Mouse (Mus musculus): ENCODE results near the gene Gpank1.

Gene Gpank1

DNA sequence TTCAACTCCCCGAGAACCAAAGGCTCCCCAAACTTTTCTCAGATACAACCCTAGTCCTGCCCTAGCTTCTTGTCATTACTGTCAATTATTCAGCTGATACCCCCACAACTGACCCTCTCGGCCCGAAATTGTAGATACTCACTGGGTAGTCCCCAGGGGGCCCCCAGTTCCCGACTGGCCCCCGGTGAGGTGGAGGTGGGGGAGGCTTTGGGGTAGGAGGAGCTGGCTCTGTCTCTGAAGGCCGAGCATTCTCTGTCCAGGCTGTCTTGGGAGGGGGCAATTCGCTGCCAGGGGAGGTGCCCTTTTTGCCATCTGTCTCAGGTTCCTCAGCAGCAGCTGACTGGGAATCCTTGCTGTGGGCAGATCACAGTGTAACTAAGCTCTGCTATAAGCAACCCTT is 38.4 kb downstream of the Gpank1 start:
- no peak for DNase-seq (ENCODE audit: low spot score in 2 of 2)

DNA sequence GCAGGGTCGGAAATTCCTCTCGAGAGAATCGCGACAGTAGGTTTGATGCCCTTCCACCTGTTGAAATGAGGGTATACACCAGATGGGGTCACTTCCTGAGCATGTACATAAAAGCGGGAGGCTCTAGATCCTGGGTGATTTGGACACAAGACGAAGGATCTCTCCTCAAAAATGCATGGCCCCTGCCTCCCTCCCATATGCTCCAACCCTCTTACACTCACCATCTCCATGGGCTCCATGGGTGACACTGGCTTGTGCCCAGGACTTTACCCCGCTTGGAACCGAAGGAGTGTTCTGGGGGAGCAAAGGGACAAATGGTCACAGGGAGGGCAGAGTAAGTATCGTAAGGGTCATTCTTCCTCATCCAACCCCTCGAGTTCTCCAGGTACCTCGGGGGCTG is 40.2 kb downstream of the Gpank1 start:
- DNase-seq (ENCODE audit: low spot score in 2 of 2), result no peak

- DNase-seq (ENCODE audit: low spot score in 2 of 2), result no peak
These were observed 40.9 kb downstream of the Gpank1 start for GRCm38 (mm10) chr17:35162121-35162520.

DNA sequence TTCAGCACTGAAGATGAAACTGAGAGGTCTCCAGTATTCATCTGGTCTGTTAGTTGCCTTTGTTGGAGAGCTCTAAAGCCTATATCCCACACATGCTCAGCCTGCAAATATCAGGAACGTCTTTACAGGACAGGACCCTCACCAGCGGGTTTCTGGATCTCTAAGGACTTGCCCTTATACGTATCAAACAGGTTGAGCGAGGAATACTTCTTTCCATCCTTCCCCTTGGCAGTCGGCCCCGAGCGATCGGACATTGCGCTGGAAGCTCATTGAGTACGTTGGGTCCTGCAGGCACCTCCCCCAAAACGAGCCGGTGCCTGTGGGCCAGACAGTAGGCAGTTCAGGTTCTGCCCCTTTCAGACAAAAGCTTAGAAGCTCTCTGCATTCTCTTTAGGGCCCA is 41.5 kb downstream of the Gpank1 start:
- DNase-seq (ENCODE audit: low spot score in 2 of 2), result no peak

DNA sequence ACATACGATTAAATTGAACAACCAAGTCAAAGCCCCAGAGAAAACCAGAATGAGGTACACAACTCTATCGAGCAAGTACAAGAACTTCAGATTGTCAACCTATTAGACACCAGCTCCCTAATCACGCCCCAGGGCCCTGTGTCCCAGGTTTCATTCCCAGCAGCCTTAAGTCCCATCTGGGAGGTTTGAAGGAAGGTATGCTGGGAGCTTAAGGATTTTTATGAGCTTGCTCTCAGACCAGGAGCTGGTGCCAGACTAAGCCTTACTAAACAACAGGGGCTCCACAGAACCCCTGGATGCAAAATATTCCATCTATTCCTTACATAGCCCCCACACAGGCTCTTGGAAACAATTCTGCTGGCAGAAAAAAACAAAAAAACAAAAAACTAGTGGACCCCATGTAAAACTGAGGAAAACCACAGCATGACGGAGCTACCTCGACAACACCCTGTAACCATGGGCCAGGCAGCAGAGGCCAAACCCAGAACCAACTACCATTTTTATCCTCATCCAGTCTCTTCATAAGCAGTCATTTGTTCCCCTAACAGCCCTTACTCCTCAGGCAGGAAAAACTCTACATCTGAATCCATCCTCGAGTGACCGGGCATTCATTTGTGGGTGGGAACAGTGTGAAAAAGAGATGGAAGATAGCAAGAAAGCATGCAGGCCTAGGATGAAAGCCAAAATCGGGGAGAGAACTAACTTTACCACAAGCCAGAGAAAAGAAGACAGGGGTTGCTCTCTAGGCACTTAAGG is 42.2 kb downstream of the Gpank1 start:
- DNase-seq (ENCODE audit: low spot score in 2 of 2), result no peak

DNA sequence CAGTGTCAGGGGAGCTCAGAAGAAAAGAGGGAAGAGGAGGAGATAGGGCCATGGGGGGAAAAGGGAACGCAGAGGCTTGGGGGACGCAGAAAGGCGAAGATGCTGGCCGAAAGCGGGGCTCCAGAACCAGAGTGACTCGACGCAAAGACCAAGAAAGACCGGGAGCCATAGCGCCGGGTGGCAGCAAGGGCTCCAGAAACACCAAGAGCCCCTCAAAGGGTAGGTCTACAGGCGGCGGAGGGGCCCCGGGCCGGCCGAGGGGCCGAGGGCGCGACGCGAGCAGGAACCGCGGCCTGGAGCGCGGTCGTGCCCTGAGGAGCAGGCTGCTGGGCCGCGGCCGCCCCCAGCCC is 42.9 kb downstream of the Gpank1 start:
- no peak for DNase-seq (ENCODE audit: low spot score in 2 of 2)

DNA sequence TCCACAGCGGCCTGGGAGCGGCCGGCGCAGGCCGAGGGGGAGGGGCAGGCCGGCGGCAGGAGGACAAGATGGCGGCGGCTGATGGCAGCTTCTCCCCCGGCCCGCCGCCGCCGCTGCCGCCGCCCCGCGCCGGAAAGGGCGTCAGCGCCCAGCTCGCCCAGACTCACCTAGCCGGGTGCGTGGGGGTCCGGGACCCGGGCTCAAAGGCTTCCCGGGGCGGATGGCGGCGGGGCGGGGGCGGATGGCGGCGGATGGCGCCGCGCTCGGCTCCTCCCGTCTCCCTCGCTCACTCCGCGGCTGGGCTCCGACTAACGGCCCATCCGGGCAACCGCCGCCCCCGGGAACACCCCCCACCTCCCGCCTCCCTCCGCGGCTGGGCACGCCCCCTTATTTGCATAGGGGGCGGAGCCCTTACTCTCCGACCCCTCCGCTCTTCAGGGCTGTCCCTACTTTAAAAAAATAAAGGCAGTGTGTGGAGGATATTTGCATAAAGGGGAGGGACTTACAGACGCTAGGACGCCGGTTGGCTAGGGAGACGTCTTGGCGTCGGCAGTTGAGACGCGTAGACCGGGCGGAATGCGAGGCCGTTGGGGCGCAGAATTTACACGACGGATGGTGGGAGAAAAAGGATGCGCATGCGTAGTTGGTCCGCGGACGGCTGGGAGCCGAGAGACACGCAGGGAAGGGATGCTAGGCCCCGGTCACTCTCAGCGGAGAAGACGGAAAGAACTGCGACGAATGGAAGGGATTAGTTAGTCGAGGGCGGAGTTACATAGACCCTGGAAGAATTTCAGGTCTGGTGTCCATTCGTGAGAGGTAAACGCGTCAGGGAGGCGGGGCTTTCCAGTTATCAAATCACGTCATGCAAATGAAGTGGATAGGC is 43.6 kb downstream of the Gpank1 start, which contains the start of gene Prrc2a:
Gene Prrc2a (minus strand): TSS at position 330 of the 883 bp plus-strand sequence.
- peak; percentile 96 to 97 for DNase-seq (ENCODE audit: low spot score in 2 of 2)

DNA sequence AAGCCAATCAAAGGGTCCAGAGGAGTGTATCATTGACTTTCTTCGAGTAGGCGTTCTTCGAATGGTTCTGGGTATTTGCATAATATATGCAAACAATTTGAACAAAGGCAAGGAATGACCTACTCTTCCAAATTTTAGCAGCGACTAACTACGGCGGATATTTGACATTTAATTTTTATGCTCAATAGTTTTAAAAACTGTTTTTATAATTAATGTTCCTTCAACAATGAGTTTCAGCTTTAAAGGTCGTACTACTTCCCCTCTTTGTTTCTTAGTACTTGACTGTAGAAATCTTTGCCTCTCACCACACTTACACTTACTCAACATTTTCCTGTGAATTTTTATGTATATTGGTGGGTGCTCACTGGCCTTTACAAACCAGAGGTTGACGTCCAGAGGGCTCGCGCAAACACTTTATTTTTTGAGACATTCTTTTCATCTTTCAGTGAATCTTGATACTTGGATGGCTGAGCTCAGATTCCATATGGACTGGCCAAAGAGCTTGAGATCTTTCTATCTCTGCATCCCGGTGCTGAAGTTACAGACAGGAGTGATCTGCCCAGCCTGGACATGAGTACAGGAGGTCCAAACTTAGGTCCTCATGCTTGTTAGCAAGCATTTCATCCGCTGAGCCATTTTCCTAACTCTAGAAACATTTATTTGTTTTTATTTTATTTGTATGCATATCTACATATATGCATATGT is 44.3 kb downstream of the Gpank1 start:
- no peak for DNase-seq (ENCODE audit: low spot score in 2 of 2)

DNA sequence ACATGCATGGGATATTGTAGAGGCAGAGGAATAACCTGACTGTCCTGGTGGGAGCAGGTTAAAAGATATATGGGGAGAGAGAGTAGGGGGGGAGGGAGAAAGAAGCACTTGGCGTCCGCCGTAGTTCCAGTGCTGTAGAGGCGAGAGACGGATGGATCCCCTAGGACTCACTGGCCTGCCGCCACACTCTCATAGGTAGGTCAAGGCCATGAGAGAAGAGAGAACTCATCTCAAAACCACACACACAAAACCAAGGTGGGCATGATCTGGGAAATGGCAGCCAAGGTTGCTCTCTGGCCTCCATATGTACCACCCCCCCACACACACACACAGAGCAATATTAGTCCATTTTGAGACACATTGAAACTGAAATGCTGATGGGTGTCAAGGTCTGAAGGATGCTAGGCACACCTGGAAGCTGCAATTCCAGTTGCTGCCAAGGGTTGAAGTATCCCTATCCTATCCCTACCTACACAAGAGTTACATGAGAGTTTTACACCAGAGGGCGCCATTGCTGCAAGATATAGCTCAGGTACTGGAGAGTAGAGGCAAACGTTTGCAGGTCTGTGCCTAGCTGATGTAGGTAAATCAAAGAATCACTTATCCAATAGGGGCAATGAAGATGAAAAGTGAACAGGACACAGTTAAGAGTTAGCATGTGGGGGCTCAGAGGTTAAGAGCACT is 45.2 kb downstream of the Gpank1 start:
- peak; percentile 65 to 79 for DNase-seq (ENCODE audit: low spot score in 2 of 2)

DNA sequence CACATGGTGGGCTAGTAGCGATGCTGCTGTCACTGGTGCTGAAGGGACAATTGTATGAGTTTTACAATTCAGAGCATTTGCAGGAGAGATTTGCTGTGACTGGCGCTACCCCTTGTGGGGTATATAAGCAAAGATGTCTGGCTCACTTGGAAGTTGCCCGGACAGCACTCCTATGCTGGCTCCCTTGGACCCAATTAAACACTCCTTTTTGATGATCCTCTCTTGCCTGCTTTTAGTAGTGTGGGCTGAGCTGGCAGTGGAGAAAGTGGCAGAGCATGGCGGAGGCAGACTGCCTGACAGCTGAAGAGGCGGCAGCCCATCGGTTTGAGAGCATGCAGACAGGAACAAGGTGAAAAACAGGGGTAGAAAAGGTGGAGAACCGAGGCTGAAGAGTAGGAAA is 46.5 kb downstream of the Gpank1 start:
- no peak for DNase-seq (ENCODE audit: low spot score in 2 of 2)

DNA sequence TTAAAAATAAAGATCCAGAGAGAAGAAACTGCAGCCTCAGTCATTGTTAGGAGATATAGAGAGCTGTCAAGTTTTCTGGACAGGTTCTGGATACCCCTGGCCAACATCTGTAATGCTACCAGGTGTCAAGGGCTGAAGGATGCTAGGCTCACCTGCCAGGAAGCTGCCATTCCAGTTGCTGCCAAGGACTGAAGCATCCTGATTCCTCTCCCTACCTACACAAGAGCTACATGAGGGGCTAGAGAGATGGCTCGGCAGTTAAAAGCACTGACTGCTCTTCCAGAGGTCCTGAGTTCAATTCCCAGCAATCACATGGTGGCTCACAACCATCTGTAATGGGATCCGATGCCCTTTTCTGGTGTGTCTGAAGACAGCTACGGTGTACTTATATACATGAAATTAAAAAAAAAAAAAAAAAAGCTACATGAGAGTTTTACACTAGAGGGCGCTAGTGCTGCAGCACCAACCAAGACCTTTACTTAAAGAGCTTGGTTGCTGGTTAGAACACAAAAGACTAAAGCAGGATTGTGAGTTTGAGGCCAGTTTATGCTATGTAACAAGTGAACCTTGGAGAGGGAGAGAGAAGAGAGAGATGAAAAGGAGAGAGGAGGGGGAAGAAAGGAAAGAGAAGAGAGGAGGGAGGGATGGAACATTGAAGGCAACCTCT is 47.4 kb downstream of the Gpank1 start:
- DNase-seq (ENCODE audit: low spot score in 2 of 2), result peak in 1 of 2 experiments; percentile 65

DNA sequence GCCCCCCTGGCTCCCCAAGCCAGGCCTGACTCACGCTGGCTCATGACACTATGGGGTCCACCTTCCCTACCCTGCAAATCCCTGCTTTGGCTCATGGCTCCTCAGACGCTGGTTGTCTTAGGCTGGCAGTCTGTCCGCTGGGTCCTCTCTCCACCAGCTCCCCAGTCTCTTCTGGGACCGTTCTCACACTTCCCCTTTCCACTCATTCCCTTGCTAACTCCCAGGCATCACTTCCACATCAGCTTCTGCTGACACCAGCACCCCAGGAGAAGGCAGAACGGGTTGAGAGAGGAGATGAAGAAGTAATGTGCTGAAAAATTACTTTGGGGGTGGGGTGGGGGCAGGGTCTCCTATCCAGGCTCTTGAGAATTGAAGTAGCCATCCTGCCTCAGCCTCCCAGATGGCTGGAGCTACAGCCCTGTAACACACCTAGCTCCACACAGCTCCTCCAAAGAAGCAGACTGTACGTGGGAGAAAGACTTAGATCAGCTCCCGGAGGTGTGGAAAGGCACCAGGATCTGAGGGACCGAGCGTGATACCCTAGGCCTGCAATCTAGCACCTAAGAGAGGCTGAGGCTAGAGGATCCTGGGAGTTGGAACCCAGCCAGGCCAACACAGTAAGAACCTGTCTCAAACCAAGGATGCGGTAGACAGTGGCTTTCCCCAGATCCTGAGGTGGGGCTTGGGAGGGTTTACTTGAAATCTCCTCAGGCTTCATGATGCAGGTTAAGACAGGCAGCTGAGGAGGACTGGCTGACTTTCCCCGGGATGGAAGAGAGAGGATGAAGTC is 51.4 kb downstream of the Gpank1 start:
- DNase-seq (ENCODE audit: low spot score in 2 of 2), result no peak

DNA sequence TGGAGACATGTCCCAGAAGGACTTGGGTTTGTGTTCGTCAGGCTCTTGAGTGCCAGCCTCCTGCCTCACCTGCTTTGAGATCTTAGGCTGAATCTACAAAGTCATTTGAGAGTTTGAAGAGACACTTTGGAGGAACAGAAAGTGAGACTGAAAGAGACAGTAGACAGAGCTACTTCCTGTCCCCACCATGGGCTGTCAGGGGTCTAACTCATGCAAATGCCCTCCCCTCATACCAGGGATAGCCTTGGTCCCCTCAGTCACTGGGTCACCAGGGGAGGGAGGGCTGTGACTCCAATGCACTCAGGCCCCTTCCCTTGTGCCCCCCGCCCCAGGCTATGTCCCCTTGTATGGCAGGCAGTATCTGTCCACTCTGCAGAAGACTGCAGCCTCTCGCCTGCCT is 52.1 kb downstream of the Gpank1 start:
- DNase-seq (ENCODE audit: low spot score in 2 of 2), result no peak
